Mouse (Mus musculus) neutrophil, adult 83 days (primary cell): ENCODE measurements around the gene Txndc15. TPM values are rescaled to one million over a fixed set of nuclear protein-coding genes. Genes with fewer than 3 reads are reported as not detected.

Experiments
- total RNA-seq, 2 experiments: library from RNA; stranded (reverse); gene quantifications; one replicate each; pipeline ENCODE4 v1.2.4; 2023

Gene Txndc15
- total RNA-seq: 10 to 100 TPM; 13.0 to 15.2 TPM

GRCm38 (mm10) chr13:55714501-55715166 lies at the start of gene Txndc15:
Txndc15 (plus strand) TSS chr13:55714650.

GRCm38 (mm10) chr13:55692535-55693242 lies 21.8 kb upstream of the Txndc15 start, which contains the start of gene B230219D22Rik:
B230219D22Rik (plus strand) TSS chr13:55693124.

GRCm38 (mm10) chr13:55727120-55727838 lies 12.8 kb downstream of the Txndc15 start, which contains the start of gene Pcbd2:
Pcbd2 (plus strand) TSS chr13:55727368.

Other genes with a start within 250 kb of the Txndc15 start
- gene Dbn1, start 226.5 kb upstream of the Txndc15 start, total RNA-seq: under 1 TPM; 0.13 to 0.96 TPM
- gene Pdlim7, start 201.0 kb upstream of the Txndc15 start, total RNA-seq: 100 to 1,000 TPM in 1 of 2 experiments, 10 to 100 TPM in 1; 92.0 to 120 TPM
- 100 to 1,000 TPM; 289 to 310 TPM for gene Dok3, start 185.4 kb upstream of the Txndc15 start, total RNA-seq
- 10 to 100 TPM; 35.8 to 41.1 TPM for gene Ddx41, start 178.0 kb upstream of the Txndc15 start, total RNA-seq
- 10 to 100 TPM; 84.6 to 93.8 TPM for gene Fam193b, start 143.5 kb upstream of the Txndc15 start, total RNA-seq
- 10 to 100 TPM; 61.1 to 65.4 TPM for gene Tmed9, start 140.9 kb upstream of the Txndc15 start, total RNA-seq
- 10 to 100 TPM; 11.1 to 11.7 TPM for gene B4galt7, start 114.8 kb upstream of the Txndc15 start, total RNA-seq
- gene Caml, start 91.6 kb upstream of the Txndc15 start, total RNA-seq: 1 to 10 TPM; 8.8 to 9.9 TPM
- 10 to 100 TPM; 37.7 to 44.5 TPM for gene Ddx46, start 79.6 kb upstream of the Txndc15 start, total RNA-seq
- 10 to 100 TPM; 21.7 to 24.4 TPM for gene B230219D22Rik, start 21.5 kb upstream of the Txndc15 start, total RNA-seq
- gene Pcbd2, start 12.7 kb downstream of the Txndc15 start, total RNA-seq: 10 to 100 TPM; 44.2 to 44.7 TPM
- gene Catsper3, start 69.9 kb downstream of the Txndc15 start, total RNA-seq: not detected
- not detected for gene Pitx1, start 121.5 kb downstream of the Txndc15 start, total RNA-seq